Mouse (Mus musculus): ENCODE measurements around the gene Hebp1.

The Hebp1 gene

DNA sequence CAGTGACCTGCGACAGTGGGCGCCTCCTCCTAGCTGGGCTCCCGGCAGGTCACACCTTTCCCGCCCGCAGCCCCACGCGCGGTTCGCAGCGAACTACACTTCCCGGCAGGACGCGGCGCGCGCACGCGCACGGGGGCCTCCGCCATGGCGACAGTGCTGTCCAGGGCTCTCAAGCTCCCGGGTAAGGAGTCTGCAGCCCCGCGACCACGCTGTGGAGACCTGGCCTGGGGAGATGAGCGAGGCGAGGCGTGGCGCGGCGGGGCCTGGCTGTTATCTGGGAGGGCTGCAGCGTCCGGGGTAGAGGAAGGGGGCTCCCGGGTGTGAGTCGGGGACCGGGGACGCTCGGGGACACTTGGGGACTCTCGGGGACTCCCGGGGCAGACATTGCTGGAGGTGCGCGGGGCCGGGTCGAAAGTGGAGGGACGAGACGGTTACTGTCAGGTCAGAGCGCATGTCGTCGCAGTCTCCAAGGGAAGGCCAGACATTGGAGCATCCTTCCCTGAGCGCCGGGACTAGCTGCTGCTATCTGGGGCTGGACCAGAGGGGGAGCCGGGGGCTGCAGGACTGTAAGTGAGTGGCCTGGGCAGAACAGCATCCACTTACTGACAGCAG is at the start of gene Hebp1, which contains the start of gene Fam234b:
Hebp1 (minus strand) TSS at position 102 of the 612 bp plus-strand sequence.
Fam234b (plus strand) TSS at position 57 of the 612 bp plus-strand sequence.
- no peak for DNase-seq (ENCODE audit: low read depth, low spot score)

- DNase-seq (ENCODE audit: low read depth, low spot score): no peak
These were observed 47.8 kb upstream of the Hebp1 start for GRCm38 (mm10) chr6:135245586-135245985.

DNA sequence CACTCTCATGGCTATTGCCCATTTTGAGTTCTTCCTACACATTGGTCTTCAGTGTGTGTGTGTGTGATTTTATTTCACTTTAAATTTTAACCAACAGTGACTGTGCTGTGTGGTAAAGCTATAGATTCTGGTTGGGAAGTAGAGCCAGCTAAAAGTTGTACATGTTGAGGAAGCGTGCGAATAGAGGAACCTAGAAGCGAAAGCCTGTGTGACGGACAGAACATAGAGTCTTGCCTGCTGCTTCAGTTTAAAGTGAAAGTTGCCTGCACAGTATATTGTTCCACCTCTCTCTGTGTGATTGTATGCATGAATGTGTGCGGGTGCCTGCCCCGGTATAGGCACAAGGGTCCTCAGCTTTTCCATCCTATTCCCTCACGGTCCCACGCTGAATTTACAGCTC is 42.5 kb upstream of the Hebp1 start:
- DNase-seq (ENCODE audit: low read depth, low spot score): no peak

DNA sequence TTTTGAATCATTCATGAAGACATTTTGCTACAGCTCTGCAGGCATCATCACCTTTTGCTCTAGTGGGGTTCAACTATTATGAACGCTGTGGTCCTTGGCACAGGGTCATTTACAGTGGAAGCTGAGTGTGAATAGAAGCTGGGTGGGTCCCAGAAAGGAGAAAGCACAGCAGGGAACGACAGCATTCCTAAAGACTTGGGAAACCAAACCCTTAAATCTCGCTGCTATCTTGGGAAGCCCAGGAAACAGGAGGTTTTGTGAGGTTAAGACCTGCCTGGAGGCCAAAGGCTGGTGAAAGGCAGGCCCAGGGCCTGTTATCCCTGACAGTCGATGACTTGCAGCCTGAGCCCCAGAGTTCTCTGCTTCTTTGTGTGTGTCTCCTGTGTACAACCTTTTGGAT is 40.4 kb upstream of the Hebp1 start:
- DNase-seq (ENCODE audit: low read depth, low spot score): no peak

GRCm38 (mm10) chr6:135237326-135237725 is 39.5 kb upstream of the Hebp1 start:
- DNase-seq (ENCODE audit: low read depth, low spot score): no peak

DNA sequence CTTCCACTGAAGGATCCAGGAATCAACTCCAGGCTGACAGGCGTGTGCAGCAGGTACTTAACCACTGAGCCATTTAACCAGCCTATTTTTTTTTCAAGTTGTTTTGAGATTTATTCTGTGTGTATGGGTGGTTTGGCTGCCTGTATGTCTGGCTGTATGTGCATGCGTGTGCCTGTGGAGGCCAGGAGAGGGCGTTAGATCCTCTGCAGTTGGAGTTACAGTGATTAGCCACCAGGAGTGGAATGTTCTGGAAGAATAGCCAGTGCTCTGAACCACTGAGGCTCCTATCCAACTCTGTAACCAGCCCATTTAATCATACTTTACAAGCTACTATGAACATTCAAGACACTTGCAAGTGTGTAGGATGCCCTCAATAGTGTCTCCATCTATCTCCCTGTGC is 38.8 kb upstream of the Hebp1 start:
- no peak for DNase-seq (ENCODE audit: low read depth, low spot score)

DNA sequence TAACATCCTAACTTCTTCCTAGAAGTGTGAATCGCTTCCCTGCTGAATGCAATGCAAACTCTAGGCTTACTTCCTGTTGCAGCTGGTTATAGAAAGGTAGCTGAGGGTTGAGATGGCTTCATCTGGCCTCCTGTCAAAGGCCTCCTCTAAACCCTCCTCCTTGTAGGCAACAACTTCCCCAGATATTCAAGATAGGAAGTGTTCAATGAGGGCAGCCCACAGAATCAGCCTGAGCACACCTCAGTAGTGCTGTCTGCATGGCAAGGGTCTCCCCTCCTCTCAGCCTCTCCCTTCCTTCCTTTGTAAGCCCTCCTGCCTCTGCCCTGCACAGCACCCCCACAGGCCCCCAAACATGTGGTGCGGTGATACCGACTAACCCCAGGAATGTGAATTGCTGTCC is 37.9 kb upstream of the Hebp1 start:
- no peak for DNase-seq (ENCODE audit: low read depth, low spot score)

- DNase-seq (ENCODE audit: low read depth, low spot score): no peak
These were observed 34.8 kb upstream of the Hebp1 start for GRCm38 (mm10) chr6:135232443-135233182.

DNA sequence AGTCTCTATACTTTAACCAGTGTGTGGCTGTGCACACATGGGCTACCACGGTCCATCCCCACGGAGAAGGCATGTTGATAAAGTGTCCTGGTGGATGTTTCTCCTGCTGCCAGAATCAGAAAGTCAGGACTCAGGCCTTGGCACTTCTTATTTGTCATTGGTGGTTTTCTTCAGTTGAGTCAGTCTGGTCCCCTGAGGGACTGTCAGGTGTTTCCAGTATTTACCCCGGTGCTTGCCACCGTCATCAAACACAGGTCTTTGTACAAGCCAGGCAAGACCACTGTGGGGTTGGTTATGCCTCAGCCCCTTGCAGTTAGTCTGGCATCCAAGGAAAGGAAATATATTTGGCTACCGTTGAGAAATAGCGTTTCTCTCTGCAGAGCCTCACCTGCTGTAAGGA is 32.8 kb upstream of the Hebp1 start:
- DNase-seq (ENCODE audit: low read depth, low spot score): no peak

DNA sequence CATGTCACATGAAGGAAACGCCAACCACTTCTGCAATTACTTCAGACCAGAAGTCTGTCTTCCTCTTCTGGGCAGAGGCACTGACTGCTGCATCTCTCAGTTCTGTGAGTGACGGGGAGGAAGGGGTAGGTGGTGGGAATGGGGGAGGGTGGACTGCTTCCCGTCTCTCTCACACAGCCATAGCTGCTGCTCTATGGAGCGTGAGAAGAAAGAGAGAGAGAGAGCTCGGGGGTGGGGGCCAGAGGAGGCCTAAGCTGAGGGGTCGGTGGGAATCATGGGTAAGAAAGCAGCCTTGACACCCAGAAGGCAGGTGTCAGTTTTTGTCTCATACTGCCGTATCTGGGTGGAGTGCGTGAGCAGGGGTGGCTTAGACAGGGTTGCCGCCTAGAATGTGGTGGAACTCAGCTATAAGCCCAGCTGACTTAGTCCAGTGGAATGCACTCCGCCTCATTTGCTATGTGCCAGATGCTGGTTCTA is 30.7 kb upstream of the Hebp1 start:
- DNase-seq (ENCODE audit: low read depth, low spot score): no peak

- DNase-seq (ENCODE audit: low read depth, low spot score): no peak
These were observed 26.1 kb upstream of the Hebp1 start for GRCm38 (mm10) chr6:135223786-135224416.

- no peak for DNase-seq (ENCODE audit: low read depth, low spot score)
These were observed 22.1 kb upstream of the Hebp1 start for GRCm38 (mm10) chr6:135219916-135220315.

DNA sequence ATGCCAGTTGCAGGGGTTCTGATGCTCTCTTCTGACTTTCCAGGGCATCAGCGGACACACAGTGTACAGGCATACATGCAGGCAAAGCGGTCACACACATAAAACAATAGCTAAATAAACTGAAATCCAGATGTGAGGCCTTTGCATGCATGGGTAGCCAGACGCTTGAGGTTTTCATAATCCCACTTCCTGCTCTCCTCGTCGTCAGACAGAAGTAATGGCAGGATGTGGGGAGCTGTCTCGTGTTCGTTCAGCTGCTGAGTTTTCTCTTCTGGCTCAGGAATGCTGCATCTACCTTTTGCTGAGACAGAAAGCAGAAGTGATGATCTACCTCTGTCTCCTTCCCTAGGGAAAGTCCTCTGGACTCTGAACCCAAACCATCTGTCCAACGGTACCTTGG is 20.5 kb upstream of the Hebp1 start:
- no peak for DNase-seq (ENCODE audit: low read depth, low spot score)

DNA sequence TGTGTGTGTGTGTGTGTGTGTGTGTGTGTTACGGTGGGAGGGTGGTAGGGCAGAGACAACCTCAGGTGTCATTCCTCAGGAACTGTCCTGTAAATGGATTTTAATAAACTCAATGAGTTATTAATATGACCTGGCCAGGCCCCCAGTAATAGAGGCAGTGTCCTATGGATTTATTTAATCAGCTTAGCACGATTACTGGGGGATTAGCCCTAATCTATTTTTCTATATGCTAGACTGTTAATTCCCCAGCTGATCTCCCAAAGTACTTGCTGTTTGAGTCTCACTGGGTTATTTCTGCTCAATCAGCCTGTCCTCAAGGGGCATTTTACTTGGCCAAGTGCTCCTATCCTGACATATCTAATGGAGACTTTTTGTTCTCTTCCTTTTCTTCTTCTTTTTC is 14.8 kb upstream of the Hebp1 start:
- no peak for DNase-seq (ENCODE audit: low read depth, low spot score)

DNA sequence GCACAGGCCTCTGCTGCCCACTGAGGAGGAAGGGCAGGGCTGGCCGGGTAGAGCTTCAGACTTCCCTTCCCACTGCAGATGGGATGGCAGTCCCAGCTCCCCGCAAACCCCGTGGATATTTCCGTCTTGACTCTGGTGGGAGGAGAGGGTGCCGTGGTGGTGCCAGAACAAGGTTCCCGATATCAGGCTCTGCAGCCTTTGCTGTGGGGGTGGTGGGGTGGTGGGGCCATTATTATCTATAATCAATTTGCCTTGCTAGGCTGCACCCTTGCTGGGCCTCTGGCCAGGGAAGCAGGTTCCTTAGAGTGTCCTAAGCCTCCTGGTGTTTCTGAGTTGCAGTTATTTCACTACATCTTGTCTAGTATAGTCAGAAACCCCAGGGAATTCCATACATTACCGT is 13.3 kb upstream of the Hebp1 start:
- DNase-seq (ENCODE audit: low read depth, low spot score): no peak

- no peak for DNase-seq (ENCODE audit: low read depth, low spot score)
These were observed 9.1 kb upstream of the Hebp1 start for GRCm38 (mm10) chr6:135206909-135207308.

DNA sequence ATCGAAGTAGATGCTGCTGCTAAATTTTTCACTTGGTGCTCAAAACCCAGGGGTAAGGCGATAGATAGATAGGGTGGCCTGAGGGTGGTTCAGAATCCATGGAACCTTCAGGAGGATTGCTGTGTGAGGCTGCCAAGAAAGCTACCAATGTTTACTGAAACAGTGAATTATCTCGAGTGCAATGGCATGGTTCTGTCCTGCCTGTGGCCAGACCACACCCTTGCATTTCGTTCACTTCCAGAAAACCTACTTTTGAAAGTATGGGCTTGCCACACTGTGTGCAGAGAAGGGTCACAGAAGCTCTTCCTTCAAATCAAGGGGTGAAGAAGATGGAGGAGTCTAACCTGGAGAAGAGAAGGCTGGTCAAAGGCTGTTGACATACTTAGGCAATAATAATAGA is 8.0 kb upstream of the Hebp1 start:
- DNase-seq (ENCODE audit: low read depth, low spot score): no peak

GRCm38 (mm10) chr6:135204869-135205268 is 7.0 kb upstream of the Hebp1 start:
- no peak for DNase-seq (ENCODE audit: low read depth, low spot score)

DNA sequence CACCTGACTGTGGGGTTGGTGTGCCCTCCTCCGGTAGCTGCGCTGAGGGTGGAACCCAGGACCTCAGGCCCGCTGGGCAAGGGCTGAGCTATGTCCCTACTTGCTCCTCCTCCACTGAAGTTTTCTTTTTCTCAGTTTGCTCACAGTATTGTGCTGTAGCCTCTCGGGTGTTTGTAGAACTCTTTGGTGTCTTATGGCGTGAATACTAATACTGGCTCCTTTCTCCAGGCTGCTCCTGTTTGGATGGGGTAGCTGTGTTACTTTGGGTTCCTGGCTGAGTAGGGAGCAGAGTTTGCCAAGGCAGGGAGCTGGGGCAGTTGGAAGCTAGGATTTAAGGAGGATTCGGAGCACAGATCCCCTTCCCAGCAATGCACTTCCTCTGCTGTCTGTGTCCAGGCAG is 5.9 kb upstream of the Hebp1 start:
- no peak for DNase-seq (ENCODE audit: low read depth, low spot score)

DNA sequence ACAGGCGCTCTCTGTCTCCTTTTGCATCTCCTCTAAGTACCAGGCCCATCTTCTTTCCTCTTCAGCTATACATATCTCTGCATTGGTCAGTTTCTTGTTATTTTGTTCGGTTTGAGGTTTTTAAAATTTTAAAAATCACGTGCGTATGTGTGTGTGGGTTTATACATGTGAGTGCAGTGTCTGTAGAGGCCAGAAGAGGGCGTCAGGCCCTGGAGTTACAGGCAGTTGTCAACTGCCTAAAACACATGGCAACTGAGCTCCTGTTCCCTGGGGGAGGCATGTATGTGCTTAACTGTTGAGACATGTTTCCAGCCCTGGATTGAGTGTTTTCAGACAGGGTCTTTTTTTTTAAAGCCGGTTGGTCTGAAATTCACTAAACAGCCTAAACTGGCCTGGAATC is 4.8 kb upstream of the Hebp1 start:
- no peak for DNase-seq (ENCODE audit: low read depth, low spot score)

DNA sequence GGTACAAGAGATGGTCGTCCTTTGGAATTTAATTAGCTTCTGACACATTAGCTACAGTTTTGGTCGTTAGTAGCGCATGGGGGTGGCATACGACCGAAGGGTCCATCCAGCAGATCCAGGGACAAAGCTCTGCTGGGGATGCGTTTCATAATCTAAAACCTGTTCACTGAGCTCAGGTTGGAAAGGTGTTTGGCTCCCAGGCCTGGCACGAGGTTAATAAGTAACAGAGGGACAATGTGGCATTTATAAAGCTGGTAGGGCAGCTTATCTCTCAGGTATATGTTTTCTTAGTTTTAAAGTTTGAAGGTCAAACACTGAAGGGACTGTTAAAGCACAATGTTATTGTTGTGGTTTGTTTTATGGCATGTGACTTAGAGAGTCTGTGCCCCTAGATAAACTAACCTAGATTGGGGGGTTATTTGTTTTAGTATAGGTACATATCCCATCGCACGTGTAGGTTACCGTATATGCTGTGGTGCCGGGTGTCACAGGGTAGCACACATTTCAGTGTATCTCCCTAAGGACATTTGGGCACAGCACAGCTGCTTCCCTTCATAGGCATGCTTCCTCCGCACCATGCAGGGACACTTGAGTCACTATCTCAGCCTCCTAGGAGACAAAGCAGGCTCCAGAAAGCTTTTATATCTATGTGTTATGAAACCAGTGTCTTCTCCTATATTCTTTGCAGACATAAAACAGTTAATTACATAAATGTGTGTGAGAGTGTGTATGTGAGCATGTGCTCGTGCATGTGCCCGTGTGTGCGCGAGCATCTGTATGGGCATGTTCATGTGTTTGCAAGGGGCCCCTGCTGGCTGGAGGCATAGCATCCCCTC is 2.5 kb upstream of the Hebp1 start:
- DNase-seq (ENCODE audit: low read depth, low spot score): no peak

- no peak for DNase-seq (ENCODE audit: low read depth, low spot score)
These were observed 904 bp upstream of the Hebp1 start for GRCm38 (mm10) chr6:135198726-135199125.

All from WW6 (cell line).